Mouse (Mus musculus) layer of hippocampus, adult 9-11 months (tissue): Measurements from ENCODE around the gene Ntf3.

Source experiments
- DNase-seq: peaks from one replicate; pipeline ENCODE4 v3.0.0; 2022

Ntf3 gene

DNA sequence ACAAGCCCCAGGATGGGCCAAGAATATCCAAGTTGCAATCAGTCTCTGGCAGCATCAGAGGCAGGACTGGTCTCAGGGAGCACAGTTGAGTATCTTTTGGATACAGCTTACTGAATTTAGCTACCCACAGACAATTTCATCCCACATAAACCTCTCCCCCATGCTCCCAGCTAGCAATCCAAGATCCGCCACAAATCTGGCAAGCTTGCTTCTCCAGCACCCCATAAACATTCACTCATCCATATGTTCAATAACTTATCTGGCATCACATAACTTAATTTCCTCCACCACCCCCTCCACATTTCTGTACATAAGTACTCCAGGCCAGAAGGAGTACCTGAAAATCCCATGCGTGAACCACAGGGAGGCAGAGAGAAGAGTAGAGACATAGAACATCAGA lies 10.8 kb downstream of the Ntf3 start:
- DNase-seq, result peak; percentile 34

DNA sequence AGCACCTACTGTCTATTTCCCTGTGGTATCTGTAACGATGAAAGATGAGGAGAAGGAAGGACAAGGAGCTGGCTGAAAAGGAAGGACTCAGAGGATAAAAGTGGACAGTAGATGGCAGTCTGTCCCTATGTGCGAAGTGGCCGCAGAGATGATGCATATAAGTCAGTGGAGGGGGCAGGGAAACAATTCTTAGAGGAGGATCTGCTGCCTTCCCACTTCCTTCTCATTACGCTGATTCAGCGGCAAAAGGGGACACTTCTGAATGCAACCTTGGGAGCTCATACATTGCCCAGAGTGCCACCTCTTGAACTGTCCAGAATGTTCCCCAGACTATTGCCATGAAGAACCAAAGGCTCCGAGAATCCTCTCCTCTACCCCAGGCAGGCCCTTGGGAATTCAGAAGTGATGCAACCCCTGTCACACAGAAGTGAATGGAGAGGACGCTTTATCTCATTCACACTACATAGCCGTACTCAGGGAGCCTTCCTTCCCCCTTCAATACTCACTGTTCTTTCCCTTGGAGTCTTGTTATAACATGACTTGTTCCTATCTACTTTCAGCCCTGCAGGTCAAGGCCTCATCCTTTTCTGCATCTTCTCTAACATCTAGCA lies 12.2 kb downstream of the Ntf3 start:
- DNase-seq, result no peak

DNA sequence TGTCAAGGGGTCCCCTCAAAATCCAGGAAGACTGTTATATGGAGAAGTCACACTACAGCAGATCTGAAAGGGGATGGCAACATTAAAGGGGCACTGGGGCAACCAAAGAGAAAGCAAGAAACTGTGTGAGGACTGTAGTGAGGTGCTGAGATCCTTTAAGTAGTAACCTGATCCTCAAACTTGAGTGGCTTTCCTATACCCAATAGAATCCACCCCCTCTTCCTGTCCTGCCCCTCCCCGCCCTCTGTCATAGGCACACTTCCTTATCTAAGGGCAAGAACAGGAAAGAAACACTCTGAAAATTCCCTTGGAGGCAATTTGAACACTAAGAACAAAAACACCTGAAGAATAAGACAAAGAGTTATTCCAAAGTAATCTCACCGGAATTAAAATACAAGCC lies 13.6 kb downstream of the Ntf3 start:
- no peak for DNase-seq

DNA sequence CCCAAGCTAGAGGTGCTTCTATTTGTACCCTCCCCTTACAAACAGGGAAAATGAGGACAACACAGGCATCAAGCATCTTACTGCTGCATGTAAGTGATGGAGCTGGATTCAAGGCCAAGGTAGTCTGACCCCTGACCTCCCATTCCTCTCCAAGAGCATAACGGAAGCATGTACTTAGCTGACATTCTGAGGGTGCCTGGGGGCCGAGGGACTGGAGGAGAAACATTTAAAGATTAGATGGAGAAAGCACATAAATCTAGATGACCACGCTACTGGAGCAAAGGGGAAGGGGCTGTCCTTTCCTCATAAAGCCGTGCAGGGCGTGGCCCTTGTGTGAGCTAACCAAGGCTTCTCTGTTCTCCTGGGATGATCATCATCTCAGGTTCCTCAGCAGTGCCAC lies 23.1 kb downstream of the Ntf3 start:
- no peak for DNase-seq

DNA sequence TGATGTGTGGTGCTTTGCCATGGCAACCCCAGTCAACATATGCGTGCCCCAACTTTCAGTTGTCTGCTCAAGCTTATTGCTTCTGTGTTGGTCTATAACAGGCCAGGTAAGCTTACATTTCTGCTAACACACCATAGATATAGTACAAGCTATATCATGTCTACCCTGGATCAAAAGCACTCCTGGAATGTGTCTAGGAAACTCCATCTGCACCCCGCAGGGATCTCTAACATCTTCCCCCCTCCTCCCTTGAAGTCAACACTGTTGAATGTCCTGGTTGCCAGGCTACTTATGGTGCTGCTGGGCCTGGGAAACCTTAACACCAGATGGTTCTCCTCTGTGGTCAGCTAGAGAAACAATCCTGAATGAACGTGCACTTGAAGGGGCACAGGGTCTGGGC lies 24.0 kb downstream of the Ntf3 start:
- peak; percentile 41 for DNase-seq

DNA sequence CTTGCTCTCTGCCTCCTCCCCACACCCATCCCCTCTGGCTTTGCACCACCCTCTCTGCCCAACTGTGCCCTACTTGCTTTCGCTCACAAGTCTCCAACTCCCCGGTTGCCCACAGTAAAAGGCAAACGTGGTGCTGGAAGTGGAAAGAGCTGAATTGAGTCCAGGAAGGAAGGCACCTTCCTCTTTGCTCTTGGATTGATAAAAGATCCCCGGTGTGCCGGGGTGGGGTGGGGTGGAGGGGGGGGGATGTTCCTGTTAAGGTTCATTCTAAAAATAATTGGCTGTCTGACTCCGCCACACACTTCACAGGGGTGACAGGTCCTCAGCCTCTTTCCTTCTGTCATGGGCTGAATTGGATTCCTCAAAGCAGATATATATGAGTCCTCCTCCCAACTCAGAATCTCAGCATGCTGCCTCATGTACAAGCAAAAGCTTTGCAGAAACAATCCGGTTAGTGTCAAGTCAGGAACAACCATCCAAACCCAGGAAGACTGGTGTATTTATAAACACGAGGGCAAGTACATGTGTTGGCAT lies 24.6 kb downstream of the Ntf3 start:
- DNase-seq, result no peak

DNA sequence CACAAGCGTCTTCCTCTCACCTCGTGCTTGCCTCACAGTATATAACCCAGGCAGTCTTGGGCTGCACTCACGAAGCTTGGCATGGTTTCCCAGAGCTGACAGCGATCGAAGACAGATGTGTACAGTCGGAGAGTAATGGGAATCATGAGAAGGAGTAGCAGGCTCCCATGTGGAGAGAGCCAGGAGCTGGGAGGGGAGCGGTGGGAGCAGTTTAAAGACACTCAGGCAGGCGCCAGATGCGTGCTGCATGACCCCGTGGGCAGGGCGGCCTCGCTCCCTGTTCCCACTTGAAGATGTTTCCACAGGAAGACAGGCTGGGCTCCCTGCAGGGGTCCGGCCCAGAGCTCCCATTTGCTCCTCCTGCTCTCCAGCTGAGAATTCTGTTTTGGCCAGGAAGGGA lies 25.2 kb downstream of the Ntf3 start:
- no peak for DNase-seq

DNA sequence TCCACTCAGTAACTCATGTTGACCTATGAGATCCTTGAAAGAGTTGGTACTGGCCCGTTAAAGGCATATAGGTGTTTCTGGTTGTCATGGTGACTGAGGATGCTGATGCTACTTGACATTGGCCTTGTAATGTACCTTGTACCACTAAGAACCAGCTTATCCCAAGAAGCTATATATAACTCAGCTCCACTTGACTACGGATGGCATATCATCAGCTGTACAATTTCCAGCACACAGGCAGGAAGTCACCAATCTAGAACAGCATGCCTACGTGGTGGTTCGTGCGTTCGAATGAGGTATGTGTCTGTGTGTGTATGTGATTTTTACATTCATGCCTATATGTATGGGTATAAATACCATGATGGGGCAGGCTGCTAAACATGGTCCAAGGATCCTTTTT lies 25.7 kb downstream of the Ntf3 start:
- DNase-seq, result no peak

DNA sequence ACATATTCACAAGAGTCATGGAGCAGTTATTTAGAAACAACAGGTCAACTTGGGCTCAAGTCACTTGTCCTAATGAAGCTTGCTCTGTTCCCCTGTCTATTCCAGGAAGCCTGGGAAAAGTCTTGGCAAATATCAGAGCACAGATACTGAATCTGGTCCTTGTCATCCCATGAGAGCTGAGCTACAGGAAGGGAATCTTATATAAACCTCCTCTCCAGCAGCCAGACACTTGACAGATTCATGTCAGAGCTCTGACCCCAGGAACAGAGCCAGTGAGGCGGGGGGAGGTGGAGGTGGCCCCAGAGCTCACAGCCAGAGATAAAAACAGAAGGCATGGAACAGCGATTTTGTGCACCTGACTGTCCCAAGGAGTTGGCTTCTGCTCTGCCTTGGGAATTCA lies 26.3 kb downstream of the Ntf3 start:
- DNase-seq, result no peak

DNA sequence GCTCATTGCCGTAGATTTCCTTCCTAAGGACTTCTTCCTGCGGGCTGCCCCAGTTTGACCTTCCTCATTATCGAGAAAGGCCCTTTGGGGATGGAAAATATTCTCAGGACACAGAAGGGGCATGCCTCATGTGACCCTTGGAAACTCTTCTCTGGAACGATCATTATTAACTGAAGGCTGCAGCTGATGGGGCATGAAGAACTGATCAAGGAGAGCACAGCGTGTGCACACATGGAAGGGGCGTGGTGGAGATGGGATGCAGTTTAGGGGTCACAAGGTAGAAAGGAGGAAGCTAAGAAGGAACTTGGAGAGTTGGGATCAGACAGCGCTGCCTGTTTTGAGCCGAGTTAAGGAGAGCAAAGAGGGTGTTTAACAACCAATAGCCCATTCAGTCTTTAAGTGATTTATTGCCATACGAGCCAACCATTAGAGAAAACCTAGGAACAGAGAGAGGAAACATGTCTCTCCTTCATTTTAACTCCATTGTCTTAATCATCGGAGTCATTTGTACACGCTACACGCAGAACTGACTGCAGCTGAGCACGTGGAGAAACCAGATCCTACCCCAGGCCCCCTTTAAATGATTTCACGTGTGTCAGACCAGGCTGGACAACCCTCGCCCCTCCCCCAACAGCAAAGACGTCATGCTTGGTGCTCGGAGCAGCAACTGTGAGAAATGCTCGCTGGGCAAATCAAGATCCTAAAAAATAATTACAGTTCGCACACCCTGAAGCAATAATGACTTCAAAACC lies 32.4 kb downstream of the Ntf3 start:
- DNase-seq, result no peak

DNA sequence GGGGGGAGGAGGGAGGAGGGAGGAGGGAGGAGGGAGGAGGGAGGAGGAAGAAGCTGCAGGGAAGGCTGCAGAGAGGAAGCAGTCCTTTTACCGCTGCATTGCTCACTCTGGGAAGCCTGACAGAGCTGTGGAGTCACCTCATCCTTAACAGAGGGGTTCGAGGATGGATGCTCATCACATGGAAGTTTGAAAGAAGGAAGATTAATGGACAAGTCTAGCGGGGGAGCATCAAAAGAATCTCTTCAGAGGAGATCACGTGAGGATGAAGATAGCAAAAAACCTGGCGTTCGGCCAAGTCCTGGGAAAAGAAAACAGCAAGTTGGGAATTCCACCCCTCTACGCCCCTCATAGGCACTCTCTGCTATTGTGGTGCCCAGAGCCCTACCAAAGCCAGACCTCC lies 38.5 kb downstream of the Ntf3 start:
- DNase-seq, result no peak

DNA sequence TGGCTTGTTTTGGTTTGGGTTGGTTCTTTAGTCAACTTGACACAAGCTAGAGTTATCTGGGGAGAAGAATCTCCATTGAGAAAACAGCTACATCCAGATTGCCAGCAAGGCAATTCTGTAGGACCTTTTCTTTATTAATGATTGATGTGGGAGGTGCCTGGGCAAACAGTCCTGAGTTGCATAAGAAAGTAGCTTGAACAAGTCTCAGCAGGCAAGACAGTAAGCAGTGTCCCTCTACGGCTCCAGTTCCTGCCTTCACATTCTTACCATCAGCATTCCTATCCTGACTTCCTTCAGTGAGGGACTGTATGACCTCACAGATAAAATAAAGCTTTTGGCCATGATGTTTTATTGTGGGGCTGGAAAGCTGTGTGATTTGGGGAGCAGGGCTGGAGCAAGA lies 48.5 kb downstream of the Ntf3 start:
- DNase-seq, result no peak

DNA sequence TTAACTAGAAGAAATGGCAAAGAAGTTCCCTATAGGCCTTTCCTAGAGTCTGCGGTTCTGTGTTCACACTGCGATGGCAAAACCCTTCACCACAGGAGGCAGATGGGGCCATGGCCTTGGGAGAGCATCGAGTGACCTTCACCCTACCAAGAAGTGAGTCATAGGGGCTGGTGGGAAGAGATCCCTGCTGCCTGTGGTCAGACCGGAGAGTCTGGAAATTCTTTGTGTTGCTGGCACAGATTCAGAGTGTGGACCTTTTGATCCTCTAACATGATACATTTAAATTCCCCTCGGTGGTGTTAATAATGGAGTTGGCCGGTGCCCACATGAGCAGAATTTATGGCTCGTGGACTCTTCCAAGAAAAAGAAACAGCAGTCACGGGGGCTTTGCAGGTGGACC lies 49.5 kb downstream of the Ntf3 start:
- DNase-seq, result no peak

DNA sequence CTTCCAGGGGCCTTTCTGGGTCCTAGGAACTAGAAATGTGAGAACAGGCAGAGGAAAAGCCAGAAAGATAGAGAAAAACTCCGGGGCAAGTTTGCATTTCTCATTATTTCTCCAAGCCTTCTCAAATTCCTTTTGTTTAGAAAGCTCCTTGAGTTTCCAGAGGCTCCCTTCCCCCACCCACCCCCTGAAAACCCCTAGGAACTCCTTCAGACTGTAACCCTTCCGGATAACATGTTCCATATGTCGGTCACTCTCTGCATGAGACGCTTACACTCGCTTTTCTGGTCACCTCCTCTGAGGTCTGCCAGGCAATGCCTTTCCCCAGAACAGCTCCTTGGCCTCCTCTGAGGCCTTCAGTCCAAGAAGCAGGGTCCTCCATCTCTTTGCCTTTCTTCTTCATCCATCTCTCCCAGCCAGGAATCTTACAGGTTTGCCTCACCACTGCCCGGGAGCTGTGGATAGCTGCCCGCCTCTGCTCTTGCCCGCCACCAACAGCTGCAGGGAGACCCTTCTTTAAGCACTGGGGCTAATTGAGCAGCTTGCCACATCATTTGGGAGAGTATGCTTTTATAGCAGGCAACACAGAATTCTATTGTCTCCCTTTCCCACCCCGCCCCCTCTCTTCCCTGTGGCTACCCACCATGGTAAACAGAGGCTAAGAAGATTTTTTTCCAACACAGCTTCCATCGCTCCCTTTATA lies 51.6 kb downstream of the Ntf3 start:
- DNase-seq, result no peak

DNA sequence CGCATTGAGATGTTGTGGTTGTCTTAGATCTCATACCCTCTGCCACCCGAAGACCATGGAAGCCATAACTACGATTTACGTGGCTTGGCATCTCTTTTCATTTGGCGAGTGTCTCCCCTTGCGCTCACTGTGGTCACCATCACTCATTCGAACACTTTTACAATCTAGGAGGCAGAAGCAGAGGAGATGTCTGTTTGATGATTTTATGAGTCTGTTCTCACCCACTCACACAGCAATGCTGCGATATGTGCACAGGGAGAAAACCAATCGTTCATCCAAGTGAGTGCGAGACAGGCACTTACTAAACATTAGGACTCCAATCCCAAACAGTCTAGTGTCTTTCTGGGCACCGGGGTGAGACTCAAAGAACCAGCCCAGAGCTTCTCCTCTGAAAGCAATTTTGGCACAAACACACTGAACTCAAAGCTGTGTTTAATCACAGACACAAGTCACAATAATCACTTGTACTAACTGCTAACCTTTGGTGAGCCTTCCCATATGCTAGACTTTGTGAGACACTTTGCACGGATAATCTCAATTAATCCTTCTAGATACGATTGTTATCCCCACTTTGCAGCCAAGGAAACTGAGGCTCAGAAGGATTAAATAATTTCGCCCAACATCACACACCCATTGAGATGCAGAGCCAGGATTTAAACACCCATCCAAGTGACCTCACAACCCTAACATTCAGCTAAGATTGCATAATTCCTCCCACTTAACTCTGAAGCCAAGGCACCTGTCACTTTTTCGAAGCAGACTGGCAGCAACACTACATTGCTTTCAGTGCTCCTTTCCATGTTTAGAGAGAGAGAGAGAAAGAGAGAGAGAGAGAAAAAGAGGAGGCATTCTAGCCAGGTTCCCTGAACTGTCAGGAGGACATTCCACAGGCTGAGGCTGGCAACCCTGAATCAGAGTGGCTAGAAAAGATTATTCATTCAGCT lies 55.5 kb downstream of the Ntf3 start:
- DNase-seq, result no peak

DNA sequence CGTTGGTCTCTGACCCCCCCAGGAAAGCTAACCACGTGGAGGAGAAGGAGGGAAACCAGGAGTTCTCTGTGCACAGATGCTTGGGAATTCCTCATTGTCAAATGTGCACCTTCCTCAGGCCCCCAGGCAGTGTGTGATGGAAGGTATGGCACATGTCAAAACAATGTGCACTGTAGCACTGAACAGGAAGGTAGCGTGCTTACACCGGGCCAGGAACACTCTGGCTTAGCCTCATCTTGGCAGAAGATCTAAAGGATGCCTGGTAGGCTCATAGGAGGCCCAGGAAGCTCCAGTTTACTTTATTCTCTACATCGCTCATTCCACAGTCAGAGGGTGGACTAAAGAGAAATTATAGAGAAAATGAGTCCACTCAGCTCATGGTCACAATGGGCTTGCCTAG lies 57.5 kb downstream of the Ntf3 start:
- no peak for DNase-seq

DNA sequence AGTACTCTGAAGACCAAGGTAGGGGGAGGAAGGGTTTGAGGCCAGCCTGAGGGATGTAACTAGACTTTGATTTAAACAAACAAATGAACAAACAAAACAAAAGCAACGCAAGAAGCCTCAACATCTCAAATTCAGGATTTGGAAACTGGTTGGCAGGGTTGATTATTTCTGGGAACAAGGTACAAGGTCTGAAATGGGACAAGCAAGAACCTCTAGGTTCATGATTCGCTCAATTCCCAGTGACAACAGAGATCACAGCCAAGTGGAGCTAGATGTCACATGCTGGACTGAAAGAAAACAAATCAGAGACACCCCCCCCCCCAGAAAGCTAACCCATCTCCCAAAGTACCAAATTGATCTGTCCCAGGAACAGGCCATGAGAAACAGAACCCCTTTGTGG lies 57.9 kb downstream of the Ntf3 start:
- no peak for DNase-seq

DNA sequence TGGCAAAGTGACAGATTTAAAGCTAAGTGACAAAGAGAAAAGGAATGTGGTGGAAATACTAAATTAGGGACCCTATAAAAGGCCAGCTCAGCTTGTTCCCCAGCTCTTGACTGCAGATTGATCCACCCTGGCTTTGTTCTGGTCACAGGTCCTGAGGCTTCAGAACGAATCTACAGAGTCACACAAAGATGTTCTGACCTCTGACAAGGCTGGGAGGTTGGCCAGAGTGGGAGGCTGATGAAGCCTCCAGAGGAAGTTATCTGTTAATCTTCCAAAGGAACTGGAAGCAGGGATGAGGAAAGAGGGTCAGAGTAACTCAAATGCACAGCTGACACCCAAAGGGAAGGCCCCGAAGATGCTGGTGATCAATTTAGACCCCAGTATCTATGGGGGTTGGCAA lies 59.3 kb downstream of the Ntf3 start:
- DNase-seq, result no peak

DNA sequence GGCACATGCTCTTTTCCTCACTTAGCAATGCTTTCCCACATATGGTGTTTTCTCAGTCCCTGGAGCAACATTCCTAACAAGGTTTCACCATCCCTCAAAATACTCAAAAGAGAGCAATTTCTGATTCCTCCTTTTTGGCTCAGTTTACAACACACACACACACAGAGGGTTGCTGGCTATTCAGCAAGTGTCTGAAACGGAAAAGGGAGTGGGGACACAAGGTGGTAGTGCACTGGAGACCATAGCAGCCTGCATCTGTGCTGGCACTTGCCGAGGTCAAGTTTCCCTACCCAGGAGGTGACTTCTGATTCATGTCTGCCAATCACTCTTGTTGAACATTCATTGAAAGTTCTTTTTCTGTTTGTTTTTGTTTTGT lies 59.9 kb downstream of the Ntf3 start:
- DNase-seq, result no peak

DNA sequence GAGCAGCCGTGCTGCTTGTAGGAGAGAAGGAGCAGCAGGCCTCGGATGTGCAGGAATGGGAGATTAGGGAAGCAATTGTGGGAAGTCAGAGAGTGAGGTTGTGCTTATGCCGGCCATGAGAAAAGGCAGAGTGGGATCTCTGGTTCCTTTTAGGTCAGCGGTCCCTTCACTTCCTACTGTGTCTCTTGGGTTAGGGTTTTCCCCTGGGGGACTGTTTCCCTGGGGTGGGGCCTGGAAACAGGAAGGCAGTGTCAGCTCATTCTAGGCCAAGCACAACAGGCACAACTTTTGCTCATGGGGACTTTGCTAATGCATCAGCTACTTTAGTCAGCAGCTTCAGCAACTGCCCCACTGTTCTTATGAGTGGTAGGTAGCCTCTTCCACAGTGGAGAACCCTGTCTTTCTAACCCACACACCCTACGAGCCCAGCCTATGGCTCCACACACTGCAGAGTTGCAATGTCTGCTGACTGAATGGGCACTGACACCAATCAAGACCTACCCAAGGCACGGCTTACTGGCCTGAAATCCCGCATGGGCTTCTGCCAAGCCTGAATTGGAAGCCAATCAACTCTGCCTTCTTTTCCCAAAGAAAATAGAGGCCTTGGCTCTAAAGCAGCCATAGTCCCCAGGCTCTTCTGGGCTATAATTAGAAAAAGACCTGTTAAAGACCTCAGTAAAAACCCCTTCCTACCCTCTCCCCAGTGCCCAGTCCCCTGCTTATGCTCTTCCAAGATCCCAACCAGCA lies 60.5 kb downstream of the Ntf3 start:
- DNase-seq, result no peak

DNA sequence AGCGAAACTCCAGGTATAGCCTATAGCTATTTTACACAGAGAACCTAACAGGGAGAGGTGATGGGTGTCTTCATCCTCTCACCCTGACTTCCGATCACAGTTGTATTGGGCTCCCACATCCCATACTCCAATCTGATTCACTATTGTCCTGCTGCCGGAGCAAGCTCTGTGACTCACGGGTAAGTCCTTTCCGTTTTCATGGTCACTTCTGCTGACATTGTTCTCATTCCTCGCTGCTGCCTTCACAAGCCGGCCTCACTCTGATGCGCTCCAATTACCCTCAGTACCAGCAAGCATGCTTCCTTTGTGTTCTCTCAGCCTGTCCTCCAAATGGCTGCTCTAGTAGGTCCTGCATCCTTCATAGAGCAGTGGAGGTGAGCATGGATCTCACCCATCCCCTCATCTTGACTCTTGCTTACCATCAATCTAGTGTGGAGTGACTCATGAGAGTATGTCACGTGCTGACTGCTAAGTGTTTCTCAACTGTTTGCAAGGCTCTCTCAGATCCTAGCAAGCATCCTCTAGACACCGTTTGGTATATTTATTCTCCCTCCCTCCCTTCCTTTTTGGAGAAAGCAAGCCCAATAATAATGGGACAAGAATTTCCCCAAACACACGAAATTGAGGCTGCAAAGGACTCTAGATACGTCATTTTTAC lies 61.5 kb downstream of the Ntf3 start:
- DNase-seq, result no peak

DNA sequence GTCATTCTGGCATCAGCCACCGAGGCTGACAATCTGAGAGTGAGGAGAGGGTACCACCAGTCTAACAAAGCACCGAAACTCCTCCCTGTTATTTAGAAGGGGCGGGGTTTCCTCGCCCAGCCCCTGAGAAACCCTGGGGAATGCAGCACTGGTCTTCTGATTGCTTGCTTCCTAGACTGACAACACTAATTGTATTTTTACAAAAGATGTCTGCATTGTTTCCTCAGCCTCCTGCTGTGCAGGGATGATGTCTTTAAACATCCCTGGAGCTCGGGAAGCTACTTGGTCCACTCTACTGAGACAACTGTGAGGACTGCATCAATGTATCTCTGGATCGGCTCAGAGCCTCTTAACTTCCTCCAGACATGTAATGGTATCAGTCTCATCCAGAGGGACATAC lies 64.1 kb downstream of the Ntf3 start:
- no peak for DNase-seq
